8 mouse cellular contexts compared by ENCODE assay signal in the genomic region with DNA sequence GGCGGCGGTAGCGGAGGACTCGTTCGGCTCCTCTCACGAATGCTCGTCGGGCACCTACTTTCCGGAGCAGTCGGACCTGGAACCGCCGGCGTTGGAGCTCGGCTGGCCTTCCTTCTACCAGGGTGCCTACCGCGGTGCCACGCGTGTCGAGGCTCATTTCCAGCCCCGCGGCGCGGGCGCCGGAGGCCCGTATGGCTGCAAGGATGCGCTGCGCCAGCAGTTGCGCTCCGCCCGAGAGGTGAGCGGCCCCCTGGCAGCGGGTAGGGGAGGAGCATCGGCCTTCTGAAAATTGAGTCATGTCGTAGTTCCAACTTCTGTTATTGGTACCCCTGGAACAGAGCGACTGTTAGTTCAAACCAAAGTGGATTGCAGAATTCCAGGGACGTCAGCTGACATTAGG. TPM values are rescaled to one million over a fixed set of nuclear protein-coding genes. Genes with fewer than 3 reads are reported as not detected.
DNase-seq lines count a peak whose midpoint lies in the region; ATAC-seq and TF ChIP-seq lines count a peak whose summit lies in the region.

No protein-coding gene starts in this region.

- H3K27me3 ChIP-seq in kidney, embryonic 16.5 days (ENCODE audit: insufficient read depth, low read length), result no peaks in the 10 kb centered on the region
- no peaks in the 10 kb centered on the region for H3K27me3 ChIP-seq in erythroblast, embryonic 14.5 days (ENCODE audit: control insufficient read depth)
- no peaks in the 10 kb centered on the region for H3K27me3 ChIP-seq in kidney, postnatal 0 days (ENCODE audit: insufficient read depth, low read length)
- H3K27me3 ChIP-seq in midbrain, embryonic 12.5 days, result no peaks in the 10 kb centered on the region

- H3K9ac ChIP-seq in kidney, embryonic 16.5 days (replicated peaks; ENCODE audit: low read length), result peak overlapping the region; percentile 83
- H3K9ac ChIP-seq in kidney, postnatal 0 days (ENCODE audit: low read depth, low read length), result peak overlapping the region; percentile 41
- peak overlapping the region; percentile 81 for H3K9ac ChIP-seq in midbrain, embryonic 12.5 days (replicated peaks)

- WGBS in kidney, embryonic 16.5 days, result under 1% methylated on average over 32 of the region's 37 CpGs
- under 1% methylated on average over 37 of the region's 37 CpGs for WGBS in kidney, postnatal 0 days
- under 1% methylated on average over 36 of the region's 37 CpGs for WGBS in midbrain, embryonic 12.5 days

- ATAC-seq in kidney, embryonic 16.5 days (ENCODE audit: low FRiP score, low TSS enrichment), result peak; percentile 2; the same call in 1 of the 2 replicates
- no peak; the same call in 1 of the 2 replicates for ATAC-seq in kidney, postnatal 0 days (replicated peaks; ENCODE audit: low FRiP score, low read depth)
- no peak for ATAC-seq in midbrain, embryonic 12.5 days (ENCODE audit: low FRiP score, low read depth)

- no peaks in the 10 kb centered on the region for H3K9me3 ChIP-seq in kidney, embryonic 16.5 days (ENCODE audit: low read length)
- no peaks in the 10 kb centered on the region for H3K9me3 ChIP-seq in erythroblast, embryonic 14.5 days (ENCODE audit: control insufficient read depth, low read length)
- no peaks in the 10 kb centered on the region for H3K9me3 ChIP-seq in kidney, postnatal 0 days (replicated peaks; ENCODE audit: low read length)
- H3K9me3 ChIP-seq in midbrain, embryonic 12.5 days, result no peaks in the 10 kb centered on the region

- no peak for TF ChIP-seq CTCF in kidney, postnatal 0 days (IDR thresholded peaks at IDR 0.05; ENCODE audit: low read depth)

- peaks cover 44% of the 10 kb centered on the region for H3K4me1 ChIP-seq in kidney, embryonic 16.5 days (ENCODE audit: insufficient read depth, low read length)
- peaks cover 42% of the 10 kb centered on the region for H3K4me1 ChIP-seq in erythroblast, embryonic 14.5 days (ENCODE audit: control insufficient read depth)
- peaks cover 36% of the 10 kb centered on the region for H3K4me1 ChIP-seq in kidney, postnatal 0 days (replicated peaks; ENCODE audit: insufficient read depth, low read length)
- H3K4me1 ChIP-seq in midbrain, embryonic 12.5 days, result peaks cover 42% of the 10 kb centered on the region

- H3K4me2 ChIP-seq in kidney, embryonic 16.5 days (replicated peaks; ENCODE audit: low read depth, low read length), result peak overlapping the region; percentile 89
- H3K4me2 ChIP-seq in kidney, postnatal 0 days (ENCODE audit: low read length), result peak overlapping the region; percentile 77
- peak overlapping the region; percentile 93 for H3K4me2 ChIP-seq in midbrain, embryonic 12.5 days (replicated peaks)

- peaks cover 7% of the 10 kb centered on the region; the same call in 1 of the 2 replicates for H3K36me3 ChIP-seq in kidney, embryonic 16.5 days (ENCODE audit: insufficient read depth, low read length)
- peaks cover 37% of the 10 kb centered on the region for H3K36me3 ChIP-seq in erythroblast, embryonic 14.5 days (ENCODE audit: control insufficient read depth)
- H3K36me3 ChIP-seq in kidney, postnatal 0 days (ENCODE audit: insufficient read depth, low read length), result no peaks in the 10 kb centered on the region
- H3K36me3 ChIP-seq in midbrain, embryonic 12.5 days, result peaks cover 7% of the 10 kb centered on the region; the same call in 1 of the 2 replicates

- H3K4me3 ChIP-seq in kidney, embryonic 16.5 days (ENCODE audit: low read length), result peak overlapping the region; percentile 79
- peak overlapping the region; percentile 78 for H3K4me3 ChIP-seq in erythroblast, embryonic 14.5 days (replicated peaks)
- H3K4me3 ChIP-seq in kidney, postnatal 0 days (replicated peaks; ENCODE audit: low read depth, low read length), result peak overlapping the region; percentile 64
- H3K4me3 ChIP-seq in midbrain, embryonic 12.5 days, result peak overlapping the region; percentile 82

- DNase-seq in kidney, adult 11 months, result no peak
- DNase-seq in Muller cell, postnatal 12 days (ENCODE audit: inconsistent ontology term), result peak; percentile 64
- DNase-seq in kidney, postnatal 0 days (ENCODE audit: low spot score), result peak; percentile 43
- peak; percentile 63 to 67 for DNase-seq in thymus, postnatal 10 days (ENCODE audit: low spot score in 2 of 2)
- no peak for DNase-seq in left cerebral cortex, adult 11 months (ENCODE audit: low spot score)

- H3K27ac ChIP-seq in kidney, embryonic 16.5 days (ENCODE audit: low read length), result peak overlapping the region; percentile 67
- no peak overlapping the region for H3K27ac ChIP-seq in kidney, postnatal 0 days
- H3K27ac ChIP-seq in midbrain, embryonic 12.5 days (replicated peaks), result peak overlapping the region; percentile 62

RNA-seq across cellular contexts. Expression of a gene that starts 0.5 kb away (rescaled TPM):
- 55.1 and 56.3 TPM in 2 replicates for polyA plus RNA-seq in kidney, embryonic 16.5 days (2015; fragmentation: Nextera tagmentation; extraction: Ambion mirVana)
- 0.91 and 1.4 TPM in 2 replicates for polyA plus RNA-seq in erythroblast, embryonic 14.5 days (2012)
- polyA plus RNA-seq in kidney, postnatal 0 days (2015; fragmentation: Nextera tagmentation; extraction: Ambion mirVana), result 20.9 and 23.5 TPM in 2 replicates
- 38.9 and 41.6 TPM in 2 replicates for polyA plus RNA-seq in midbrain, embryonic 12.5 days (2016; fragmentation: Nextera tagmentation; extraction: Ambion mirVana)

RNA-seq across cellular contexts. Expression of a gene that starts 26.3 kb away (rescaled TPM):
- 18.7 and 18.9 TPM in 2 replicates for polyA plus RNA-seq in kidney, embryonic 16.5 days (2015; fragmentation: Nextera tagmentation; extraction: Ambion mirVana)
- polyA plus RNA-seq in erythroblast, embryonic 14.5 days (2012), result 0.24 and 0.38 TPM in 2 replicates
- 13.4 and 14.4 TPM in 2 replicates for polyA plus RNA-seq in kidney, postnatal 0 days (2015; fragmentation: Nextera tagmentation; extraction: Ambion mirVana)
- 17.8 and 17.9 TPM in 2 replicates for polyA plus RNA-seq in midbrain, embryonic 12.5 days (2016; fragmentation: Nextera tagmentation; extraction: Ambion mirVana)

Comparison
In these comparisons a context has a peak if more than half of its experiments do, and no peak if none do; other contexts are left out.
1. DNase-seq: peak in Muller cell, postnatal 12 days (single experiment), kidney, postnatal 0 days (single experiment) and thymus, postnatal 10 days (2 of 2); none in kidney, adult 11 months (single experiment) and left cerebral cortex, adult 11 months (single experiment).
2. RNA of a gene that starts 26.3 kb away (polyA plus RNA-seq): 18.7 to 18.9 TPM in kidney, embryonic 16.5 days, 17.8 to 17.9 TPM in midbrain, embryonic 12.5 days and 13.4 to 14.4 TPM in kidney, postnatal 0 days; 0.24 to 0.38 TPM in erythroblast, embryonic 14.5 days; every median in the first group is over 10 times any median in the second.
3. Peak in every context shown above with its lines, with median percentiles within 50 percentile points of each other: H3K4me2 ChIP-seq, H3K4me3 ChIP-seq and H3K9ac ChIP-seq.